Mouse (Mus musculus) G1E (cell line): ENCODE data around the gene Rtn4r. TPM values are rescaled to one million over a fixed set of nuclear protein-coding genes. Genes with fewer than 3 reads are reported as not detected.

ENCODE experiments used
- ATAC-seq: 2 replicates; pipeline ENCODE4 v1.8.0; 2016; ENCODE audit warnings: mild to moderate bottlenecking; ENCODE audit not compliant: insufficient number of reproducible peaks, poor library complexity, low FRiP score, severe bottlenecking; ENCODE audit errors: extremely low read depth
- DNase-seq: peaks from one replicate; pipeline ENCODE4 v3.0.0; 2012; ENCODE audit warnings: low spot score
- H3K27me3 ChIP-seq: 2 replicates; pipeline ENCODE4 v1.6.1; 2012; ENCODE audit warnings: mild to moderate bottlenecking, low read length, inconsistent platforms; ENCODE audit not compliant: insufficient read depth
- H3K36me3 ChIP-seq: replicated peaks from 2 replicates; pipeline ENCODE3; 2012; ENCODE audit warnings: mild to moderate bottlenecking, inconsistent platforms
- H3K4me1 ChIP-seq: 2 replicates; pipeline ENCODE4 v1.6.1; 2012; ENCODE audit warnings: low read depth, low read length, inconsistent platforms, mixed read lengths; ENCODE audit not compliant: insufficient read depth
- H3K4me3 ChIP-seq: 2 replicates; pipeline ENCODE4 v1.5.1; 2012; ENCODE audit warnings: low read depth, mild to moderate bottlenecking, inconsistent platforms, low read length, moderate library complexity, mixed read lengths
- H3K9me3 ChIP-seq: replicated peaks from 2 replicates; pipeline ENCODE4 v1.6.1; 2012; ENCODE audit warnings: inconsistent platforms
- CTCF ChIP-seq: IDR thresholded peaks from 2 replicates; pipeline ENCODE4 v1.5.1; 2012; ENCODE audit warnings: low read depth, low read length, inconsistent platforms, mixed read lengths
- GATA1 ChIP-seq: IDR thresholded peaks from 2 replicates; pipeline ENCODE4 v1.6.1; 2012; ENCODE audit warnings: borderline replicate concordance, low read length, inconsistent platforms, mixed read lengths
- GATA2 ChIP-seq: IDR thresholded peaks from 2 replicates; pipeline ENCODE4 v1.6.1; 2012; ENCODE audit warnings: low read depth, low read length, inconsistent platforms, borderline replicate concordance
- POLR2AphosphoS5 ChIP-seq: IDR thresholded peaks from 2 replicates; pipeline ENCODE4 v1.6.1; 2012; ENCODE audit warnings: low read depth, low read length, inconsistent platforms; ENCODE audit not compliant: insufficient replicate concordance
- TAL1 ChIP-seq: conservative IDR thresholded peaks from 2 replicates; pipeline ENCODE4 v1.6.1; 2012; ENCODE audit warnings: low read depth, low read length, inconsistent platforms, mixed read lengths
- polyA plus RNA-seq: library from polyadenylated mRNA; stranded (reverse); fragments of >175 nt; gene quantifications from 2 replicates; pipeline ENCODE4 v1.2.3, GENCODE M21; 2012
- total RNA-seq, 2 experiments: library from RNA; stranded (forward) in 1 of 2; stranded (reverse) in 1 of 2; fragments of 200-1000 nt in 1 of 2; fragments of >200 nt in 1 of 2; fragmentation: Nextera tagmentation in 1 of 2; gene quantifications; 2 replicates each; pipeline ENCODE4 v1.2.3; 2014 to 2017

Rtn4r gene
- total and polyA plus RNA-seq, 3 experiments = 0.11 TPM; not detected in 2

- peaks cover 6% of the 10 kb centered on the region for H3K9me3 ChIP-seq
- H3K27me3 ChIP-seq = peaks cover 33% of the 10 kb centered on the region
- DNase-seq (no peak), ATAC-seq (no peak)
- no peak overlapping the region for H3K4me3 ChIP-seq
- no peak for TF ChIP-seq GATA1
- TF ChIP-seq CTCF = no peak
- TF ChIP-seq TAL1 = no peak
- no peak for TF ChIP-seq GATA2
- TF ChIP-seq POLR2AphosphoS5 = no peak
- H3K4me1 ChIP-seq = no peaks in the 10 kb centered on the region
- H3K36me3 ChIP-seq = no peaks in the 10 kb centered on the region
Observed at GRCm38 (mm10) chr16:18132575-18132974, 5.1 kb downstream of the Rtn4r start.

GRCm38 (mm10) chr16:18133133-18133920, 5.9 kb downstream of the Rtn4r start:
- Histone ChIP-seq H3K4me3 (no peak overlapping the region), H3K9me3 (no peaks in the 10 kb centered on the region), H3K27me3 (peaks cover 28% of the 10 kb centered on the region), H3K4me1 (no peaks in the 10 kb centered on the region), H3K36me3 (no peaks in the 10 kb centered on the region)
- DNase-seq (no peak), ATAC-seq (no peak)
- TF ChIP-seq GATA2 (no peak), GATA1 (no peak), TAL1 (no peak), CTCF (no peak), POLR2AphosphoS5 (no peak)

- no peak for DNase-seq
- Histone ChIP-seq H3K27me3 (peaks cover 41% of the 10 kb centered on the region), H3K9me3 (no peaks in the 10 kb centered on the region), H3K4me1 (no peaks in the 10 kb centered on the region), H3K4me3 (no peak overlapping the region), H3K36me3 (no peaks in the 10 kb centered on the region)
- ATAC-seq = no peak
- TF ChIP-seq GATA2 = no peak
- no peak for TF ChIP-seq GATA1
- no peak for TF ChIP-seq CTCF
- TF ChIP-seq TAL1 = no peak
- TF ChIP-seq POLR2AphosphoS5 = no peak
Observed at GRCm38 (mm10) chr16:18135196-18135595, 7.8 kb downstream of the Rtn4r start.

- no peaks in the 10 kb centered on the region for H3K9me3 ChIP-seq
- no peaks in the 10 kb centered on the region for H3K4me1 ChIP-seq
- peaks cover 45% of the 10 kb centered on the region for H3K27me3 ChIP-seq
- ATAC-seq (no peak), DNase-seq (no peak)
- TF ChIP-seq GATA1 (no peak), POLR2AphosphoS5 (no peak), CTCF (no peak), GATA2 (no peak), TAL1 (no peak)
- H3K36me3 ChIP-seq = no peaks in the 10 kb centered on the region
- H3K4me3 ChIP-seq = no peak overlapping the region
Observed at GRCm38 (mm10) chr16:18136015-18136414, 8.6 kb downstream of the Rtn4r start.

GRCm38 (mm10) chr16:18144201-18144600, 16.8 kb downstream of the Rtn4r start:
- no peak for DNase-seq
- Histone ChIP-seq H3K27me3 (peaks cover 45% of the 10 kb centered on the region), H3K4me1 (no peaks in the 10 kb centered on the region), H3K4me3 (no peak overlapping the region), H3K36me3 (no peaks in the 10 kb centered on the region), H3K9me3 (no peaks in the 10 kb centered on the region)
- TF ChIP-seq GATA1 (no peak), POLR2AphosphoS5 (no peak), TAL1 (no peak), GATA2 (no peak), CTCF (no peak)
- no peak for ATAC-seq

GRCm38 (mm10) chr16:18145341-18145867, 18.0 kb downstream of the Rtn4r start:
- no peak for ATAC-seq
- Histone ChIP-seq H3K36me3 (no peaks in the 10 kb centered on the region), H3K27me3 (peaks cover 37% of the 10 kb centered on the region), H3K4me3 (no peak overlapping the region), H3K9me3 (no peaks in the 10 kb centered on the region), H3K4me1 (no peaks in the 10 kb centered on the region)
- TF ChIP-seq TAL1 = no peak
- no peak for TF ChIP-seq GATA1
- TF ChIP-seq POLR2AphosphoS5 = no peak
- no peak for TF ChIP-seq CTCF
- no peak for TF ChIP-seq GATA2
- DNase-seq = no peak
